Mouse (Mus musculus): ENCODE measurements around the gene Dnajb12.

DNA sequence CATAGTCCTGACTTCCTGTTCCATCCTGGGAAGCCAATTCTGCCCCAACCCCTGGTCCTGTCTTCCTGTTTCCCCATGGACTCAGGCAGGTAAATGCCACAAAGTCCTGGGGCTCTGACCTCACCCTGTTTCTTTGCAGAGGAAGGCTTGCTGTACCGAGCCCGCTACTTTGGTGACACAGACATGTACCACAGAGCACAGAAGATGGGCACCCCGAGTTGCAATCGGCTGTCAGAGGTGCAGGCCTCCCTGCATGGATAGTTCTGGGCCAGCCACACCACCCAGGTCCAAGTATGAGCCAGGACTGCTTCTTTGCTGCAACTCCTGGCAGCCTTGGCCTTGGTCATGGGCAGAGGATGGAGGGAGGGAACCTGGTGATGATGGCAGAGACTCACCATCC, 16.9 kb downstream of the Dnajb12 start:
- TF ChIP-seq CTCF (IDR thresholded peaks at IDR 0.05; ENCODE audit: control insufficient read depth, insufficient read depth, low read length) = no peak
- TF ChIP-seq POLR2A (IDR thresholded peaks at IDR 0.05; ENCODE audit: borderline replicate concordance, control insufficient read depth, low read depth, low read length) = no peak
